Mouse (Mus musculus) midbrain, embryonic 14.5 days (tissue): ENCODE results near the gene Ube2d1. TPM values are rescaled to one million over a fixed set of nuclear protein-coding genes. Genes with fewer than 3 reads are reported as not detected.

Experiments used
- ATAC-seq: fragments of 200-750 bp; cut with Nextera tagmentation; 2 replicates; pipeline ENCODE4 v1.8.0; 2017; ENCODE audit warnings: moderate number of reproducible peaks, moderate library complexity; ENCODE audit not compliant: low FRiP score, low TSS enrichment
- DNase-seq: peaks from one replicate; pipeline ENCODE4 v3.0.0-alpha.2; 2015
- H3K27ac ChIP-seq: fragments of 300-500 bp; sonication (generic); replicated peaks from 2 replicates; pipeline ENCODE4 v1.5.1; 2014; ENCODE audit warnings: mild to moderate bottlenecking, low read depth, low read length, moderate library complexity
- H3K27me3 ChIP-seq: fragments of 300-500 bp; sonication (generic); 2 replicates; pipeline ENCODE4 v1.6.1; 2014; ENCODE audit warnings: low read length, control low read depth, mixed read lengths; ENCODE audit not compliant: control insufficient read depth, insufficient read depth
- H3K36me3 ChIP-seq: fragments of 300-500 bp; sonication (generic); 2 replicates; pipeline ENCODE4 v1.6.1; 2014; ENCODE audit warnings: low read length, control low read depth; ENCODE audit not compliant: control insufficient read depth, insufficient read depth
- H3K4me1 ChIP-seq: fragments of 300-500 bp; sonication (generic); 2 replicates; pipeline ENCODE4 v1.6.1; 2014; ENCODE audit warnings: mild to moderate bottlenecking, antibody characterized with exemption, low read length, control low read depth; ENCODE audit not compliant: control insufficient read depth, insufficient read depth
- H3K4me2 ChIP-seq: fragments of 300-500 bp; sonication (generic); 2 replicates; pipeline ENCODE4 v1.6.1; 2014; ENCODE audit warnings: mild to moderate bottlenecking, low read length, moderate library complexity
- H3K4me3 ChIP-seq: fragments of 300-500 bp; sonication (generic); replicated peaks from 2 replicates; pipeline ENCODE4 v1.5.1; 2014; ENCODE audit warnings: low read depth, low read length
- H3K9ac ChIP-seq: fragments of 300-500 bp; sonication (generic); replicated peaks from 2 replicates; pipeline ENCODE4 v1.6.1; 2014; ENCODE audit warnings: mild to moderate bottlenecking, low read length, moderate library complexity
- H3K9me3 ChIP-seq: fragments of 300-500 bp; sonication (generic); 2 replicates; pipeline ENCODE4 v1.6.1; 2016; ENCODE audit warnings: low read length, control low read depth, mixed read lengths; ENCODE audit not compliant: control insufficient read depth
- WGBS: fragments of 180-500 bp; shearing (Covaris S2); extraction: QIAGEN DNeasy Blood & Tissue Kit; methylation state at CpG from one replicate; pipeline ENCODE4 v1.1.7; 2014; 5-methylcytosine and 5-hydroxymethylcytosine counted together
- polyA plus RNA-seq: library from polyadenylated mRNA; unstranded; fragments of >200 nt; fragmentation: Nextera tagmentation; extraction: Ambion mirVana; gene quantifications from 2 replicates; pipeline ENCODE4 v1.2.1, GENCODE M21; 2014

Gene Ube2d1
- polyA plus RNA-seq, 1 experiment from 2014 or later: 246 TPM

- H3K9ac ChIP-seq: no peak overlapping the region
- no peaks in the 10 kb centered on the region for H3K4me1 ChIP-seq
- no peak overlapping the region for H3K4me2 ChIP-seq
- H3K4me3 ChIP-seq: no peak overlapping the region
- H3K36me3 ChIP-seq: peaks cover 20% of the 10 kb centered on the region
- ATAC-seq (0 out of 2 replicates have a peak, but pooled peaks have one; percentile 17), DNase-seq (peak; percentile 88)
- H3K27me3 ChIP-seq: no peaks in the 10 kb centered on the region
- H3K9me3 ChIP-seq: no peaks in the 10 kb centered on the region
- H3K27ac ChIP-seq: no peak overlapping the region
- 16% methylated on average over 7 of the region's 7 CpGs for WGBS
Measured at GRCm38 (mm10) chr10:71326789-71327188, 41.7 kb upstream of the Ube2d1 start.

DNA sequence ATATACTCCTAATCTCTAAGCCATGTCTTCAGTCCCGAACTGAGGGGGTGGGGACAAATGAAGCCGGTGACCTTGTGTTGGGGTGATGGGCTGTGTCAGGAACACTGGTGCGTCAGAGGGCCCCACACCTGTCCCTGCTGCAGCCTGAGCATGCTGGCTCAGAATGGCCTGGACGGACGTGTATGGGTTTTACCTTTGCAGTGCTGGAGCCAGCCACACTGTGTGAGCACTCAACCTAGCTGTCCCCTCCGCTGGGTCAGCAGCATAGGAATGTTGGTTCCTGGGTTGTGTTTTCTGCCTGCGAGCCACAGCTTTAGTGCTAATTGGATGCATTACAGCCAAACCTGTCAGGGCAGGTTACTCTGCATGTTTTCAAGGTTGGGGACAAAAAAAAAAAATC, 41.1 kb upstream of the Ube2d1 start:
- no peaks in the 10 kb centered on the region for H3K4me1 ChIP-seq
- H3K9me3 ChIP-seq: no peaks in the 10 kb centered on the region
- no peaks in the 10 kb centered on the region for H3K27me3 ChIP-seq
- H3K4me3 ChIP-seq: no peak overlapping the region
- H3K27ac ChIP-seq: no peak overlapping the region
- ATAC-seq (no peak), DNase-seq (no peak)
- H3K4me2 ChIP-seq: no peak overlapping the region
- H3K36me3 ChIP-seq: peaks cover 17% of the 10 kb centered on the region
- 81% methylated on average over 7 of the region's 7 CpGs for WGBS
- H3K9ac ChIP-seq: no peak overlapping the region

DNA sequence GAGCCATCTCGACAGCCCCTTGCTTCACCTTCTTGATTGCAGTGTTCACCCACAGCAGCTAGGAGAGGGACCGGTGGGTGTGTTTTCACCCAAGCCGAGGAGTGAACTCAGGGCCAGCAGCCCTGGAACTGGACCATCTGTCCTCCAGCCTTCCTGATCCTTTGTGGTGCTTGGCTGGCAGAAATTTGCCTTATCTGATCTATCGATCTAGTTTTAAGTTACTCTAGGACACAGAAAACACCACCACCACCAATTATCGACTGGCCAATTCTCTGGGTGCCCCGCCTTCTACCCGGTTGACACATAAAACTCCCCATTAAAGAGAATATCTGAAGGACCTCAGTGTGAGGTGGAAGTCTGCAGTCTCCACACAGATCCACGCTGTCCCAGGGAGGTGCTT, 38.6 kb upstream of the Ube2d1 start:
- H3K4me2 ChIP-seq: no peak overlapping the region
- WGBS: 94% methylated on average over 8 of the region's 8 CpGs
- no peaks in the 10 kb centered on the region for H3K9me3 ChIP-seq
- H3K27me3 ChIP-seq: no peaks in the 10 kb centered on the region
- no peak overlapping the region for H3K4me3 ChIP-seq
- no peak overlapping the region for H3K27ac ChIP-seq
- no peak overlapping the region for H3K9ac ChIP-seq
- DNase-seq (no peak), ATAC-seq (no peak)
- H3K4me1 ChIP-seq: no peaks in the 10 kb centered on the region
- no peaks in the 10 kb centered on the region for H3K36me3 ChIP-seq

DNA sequence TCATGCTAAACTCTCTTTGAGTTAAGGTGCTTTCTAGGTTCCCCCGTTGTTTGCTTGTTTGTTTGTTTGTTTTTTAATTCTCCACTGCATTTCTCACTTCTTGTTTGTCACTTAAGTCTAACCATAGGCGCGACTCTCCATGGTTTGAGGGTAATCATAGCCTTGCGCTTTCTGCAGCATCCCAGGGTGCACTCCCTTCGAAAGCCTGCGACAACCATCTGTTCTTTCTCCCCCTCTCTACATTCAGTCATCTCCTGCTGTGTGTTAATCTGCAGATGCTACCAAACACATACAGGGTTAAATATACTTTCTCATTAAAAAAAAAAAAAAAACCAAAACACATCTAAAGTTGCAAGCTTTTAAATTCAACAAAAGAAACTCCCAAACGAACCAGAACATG, 31.4 kb upstream of the Ube2d1 start:
- no peaks in the 10 kb centered on the region for H3K36me3 ChIP-seq
- no peaks in the 10 kb centered on the region for H3K27me3 ChIP-seq
- H3K9me3 ChIP-seq: no peaks in the 10 kb centered on the region
- DNase-seq (no peak), ATAC-seq (no peak)
- no peak overlapping the region for H3K4me3 ChIP-seq
- 68% methylated on average over 7 of the region's 7 CpGs for WGBS
- no peak overlapping the region for H3K4me2 ChIP-seq
- H3K9ac ChIP-seq: no peak overlapping the region
- H3K4me1 ChIP-seq: no peaks in the 10 kb centered on the region
- H3K27ac ChIP-seq: no peak overlapping the region

GRCm38 (mm10) chr10:71316056-71316455, 31.0 kb upstream of the Ube2d1 start:
- WGBS: 80% methylated on average over 11 of the region's 11 CpGs
- no peak for ATAC-seq
- H3K9me3 ChIP-seq: no peaks in the 10 kb centered on the region
- H3K27me3 ChIP-seq: no peaks in the 10 kb centered on the region
- H3K4me2 ChIP-seq: no peak overlapping the region
- H3K4me1 ChIP-seq: no peaks in the 10 kb centered on the region
- H3K27ac ChIP-seq: no peak overlapping the region
- no peak for DNase-seq
- no peaks in the 10 kb centered on the region for H3K36me3 ChIP-seq
- H3K9ac ChIP-seq: no peak overlapping the region
- no peak overlapping the region for H3K4me3 ChIP-seq

DNA sequence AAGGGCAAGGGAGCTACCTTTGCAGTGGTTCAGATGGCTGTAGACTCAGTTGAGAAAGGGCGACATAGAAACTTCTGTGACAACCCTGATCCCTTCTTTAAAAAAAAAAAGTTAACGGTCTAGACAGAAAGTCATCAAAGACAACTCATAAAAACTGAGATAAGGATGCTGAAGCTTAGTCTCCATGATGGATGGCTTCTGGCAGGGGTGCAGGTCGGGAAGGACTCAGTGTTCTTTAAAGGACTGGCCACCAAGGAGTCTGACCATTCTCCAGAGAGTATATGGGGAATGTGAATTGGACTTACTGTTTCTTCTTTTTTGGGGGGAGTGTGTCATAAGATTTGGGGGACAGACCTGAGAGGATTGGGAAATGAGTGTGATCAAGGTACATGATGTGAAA, 29.5 kb upstream of the Ube2d1 start:
- ATAC-seq: no peak
- 87% methylated on average over 3 of the region's 3 CpGs for WGBS
- H3K9ac ChIP-seq: no peak overlapping the region
- H3K4me2 ChIP-seq: no peak overlapping the region
- no peaks in the 10 kb centered on the region for H3K9me3 ChIP-seq
- H3K36me3 ChIP-seq: no peaks in the 10 kb centered on the region
- H3K27ac ChIP-seq: no peak overlapping the region
- no peaks in the 10 kb centered on the region for H3K27me3 ChIP-seq
- no peaks in the 10 kb centered on the region for H3K4me1 ChIP-seq
- DNase-seq: no peak
- no peak overlapping the region for H3K4me3 ChIP-seq

DNA sequence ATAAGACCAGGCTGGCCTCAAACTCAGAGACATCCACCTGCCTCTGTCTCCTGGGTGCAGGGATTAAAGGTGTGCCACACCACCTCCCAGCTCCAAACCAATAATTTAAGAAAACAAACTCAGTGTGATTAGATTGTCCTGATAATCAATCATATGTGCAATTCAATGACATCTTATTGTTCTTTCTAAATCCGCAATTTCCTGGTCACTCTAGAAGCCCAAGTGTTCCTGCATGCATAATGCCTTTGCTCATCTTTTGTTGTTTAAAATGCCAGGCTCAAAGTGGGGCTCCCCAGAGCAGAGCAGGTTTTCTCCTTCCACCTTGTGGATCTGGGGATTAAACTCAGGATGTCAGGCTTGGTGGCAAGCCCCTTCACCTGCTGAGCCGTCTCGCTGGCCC, 25.2 kb upstream of the Ube2d1 start:
- Histone ChIP-seq H3K36me3 (no peaks in the 10 kb centered on the region), H3K4me3 (no peak overlapping the region), H3K27ac (no peak overlapping the region), H3K9ac (no peak overlapping the region), H3K27me3 (no peaks in the 10 kb centered on the region), H3K4me1 (no peaks in the 10 kb centered on the region), H3K9me3 (no peaks in the 10 kb centered on the region), H3K4me2 (no peak overlapping the region)
- 30% methylated on average over 3 of the region's 3 CpGs for WGBS
- DNase-seq: no peak
- no peak for ATAC-seq

- Histone ChIP-seq H3K27ac (no peak overlapping the region), H3K9me3 (no peaks in the 10 kb centered on the region)
Measured at GRCm38 (mm10) chr10:71308199-71308598, 23.1 kb upstream of the Ube2d1 start.

GRCm38 (mm10) chr10:71306759-71307158, 21.7 kb upstream of the Ube2d1 start:
- Histone ChIP-seq H3K9me3 (no peaks in the 10 kb centered on the region), H3K4me3 (no peak overlapping the region), H3K4me2 (peak overlapping the region; percentile 27; the same call in 1 of the 2 replicates), H3K27ac (no peak overlapping the region), H3K4me1 (no peaks in the 10 kb centered on the region), H3K36me3 (no peaks in the 10 kb centered on the region), H3K27me3 (no peaks in the 10 kb centered on the region), H3K9ac (no peak overlapping the region)
- ATAC-seq (no peak), DNase-seq (no peak)
- WGBS: 79% methylated on average over 6 of the region's 6 CpGs

More at GRCm38 (mm10) chr10:71308199-71308598, 23.1 kb upstream of the Ube2d1 start:
- WGBS: 94% methylated on average over 5 of the region's 5 CpGs
- no peak for DNase-seq
- Histone ChIP-seq H3K4me3 (no peak overlapping the region), H3K4me1 (no peaks in the 10 kb centered on the region), H3K36me3 (no peaks in the 10 kb centered on the region), H3K9ac (no peak overlapping the region), H3K4me2 (no peak overlapping the region), H3K27me3 (no peaks in the 10 kb centered on the region)
- no peak for ATAC-seq
